Mouse (Mus musculus) right cerebral cortex, postnatal 14 days (tissue): ENCODE measurements around the gene Gm4881.
"Not testable (repeated sequence)": the region's sequence is repeated elsewhere in the genome, so short reads cannot be mapped to it uniquely, and the experiment has no call there.

Experiments
- DNase-seq: peaks from one replicate; pipeline ENCODE4 v3.0.0; 2022

The Gm4881 gene

DNA sequence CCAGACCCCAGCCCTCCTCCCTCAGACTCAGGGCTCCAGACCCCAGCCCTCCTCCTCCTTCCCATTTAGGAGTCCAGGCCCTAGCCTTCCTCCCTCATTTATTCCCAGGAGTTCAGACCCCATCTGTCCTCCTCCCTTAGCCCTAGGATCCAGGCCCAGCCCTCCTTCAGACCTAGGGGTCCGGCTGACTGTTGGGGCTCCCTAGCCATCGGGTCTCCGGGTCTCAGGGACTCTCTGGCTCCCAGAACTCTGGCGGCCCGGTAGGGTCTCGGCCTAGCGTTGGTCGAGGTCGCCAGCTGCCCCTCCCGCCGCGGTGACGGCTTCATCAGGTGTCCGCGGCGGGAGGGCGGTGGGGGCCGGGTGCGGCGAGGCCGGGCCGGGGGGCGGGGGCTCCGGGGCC lies 9.7 kb upstream of the Gm4881 start:
- no peak for DNase-seq

DNA sequence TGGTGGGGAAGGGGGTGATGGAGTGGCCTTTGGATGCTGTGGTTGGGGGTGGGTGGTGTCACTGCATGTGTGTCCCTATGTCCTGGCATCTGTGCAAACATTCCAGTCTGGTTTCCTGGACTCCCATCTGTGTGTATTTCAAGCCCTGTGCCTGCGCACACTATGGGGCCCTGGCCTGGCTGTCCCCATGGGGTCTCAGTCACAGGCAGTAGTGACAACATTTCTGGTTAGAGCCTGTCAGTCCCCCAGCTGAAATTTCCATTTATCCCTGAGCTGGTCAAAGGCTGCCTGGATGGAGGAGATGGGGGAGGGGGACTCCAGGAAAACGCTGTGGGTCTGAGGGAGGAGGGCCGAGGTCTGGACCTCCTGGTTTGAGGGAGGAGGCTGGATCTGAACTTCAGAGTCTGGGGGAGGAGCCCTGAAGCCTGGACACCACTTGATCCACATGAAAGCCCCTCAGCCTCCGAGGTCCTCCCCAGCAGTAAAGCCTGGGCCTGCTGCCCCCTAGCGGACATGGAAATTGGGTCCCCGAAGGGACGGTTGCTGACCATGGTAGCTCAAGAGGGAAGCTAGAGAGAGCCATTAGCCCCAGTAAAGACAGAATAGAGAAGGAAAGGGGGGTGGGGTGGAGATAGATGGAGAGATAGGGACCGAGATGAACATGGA lies 5.8 kb upstream of the Gm4881 start:
- peak; percentile 76 for DNase-seq

DNA sequence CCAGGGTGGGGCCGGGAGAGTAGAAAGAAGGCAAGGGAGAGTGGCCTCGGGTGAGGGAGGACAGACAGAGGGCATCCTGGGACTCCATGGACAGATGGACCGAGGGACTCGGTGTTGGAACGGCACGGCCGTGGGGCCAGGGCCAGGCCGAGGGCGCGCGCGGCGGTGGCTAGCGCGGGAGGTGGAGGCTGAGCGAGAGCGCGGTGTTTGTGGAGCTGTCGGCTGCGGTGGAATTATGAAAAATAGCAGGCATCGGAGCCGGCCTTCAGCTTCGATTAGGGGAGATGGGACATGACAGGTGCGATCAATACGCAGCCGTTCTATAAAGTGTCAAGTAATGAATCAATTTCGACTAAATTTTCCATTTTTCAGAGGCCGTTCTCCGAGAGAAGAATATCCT lies 4.5 kb upstream of the Gm4881 start:
- no peak for DNase-seq

DNA sequence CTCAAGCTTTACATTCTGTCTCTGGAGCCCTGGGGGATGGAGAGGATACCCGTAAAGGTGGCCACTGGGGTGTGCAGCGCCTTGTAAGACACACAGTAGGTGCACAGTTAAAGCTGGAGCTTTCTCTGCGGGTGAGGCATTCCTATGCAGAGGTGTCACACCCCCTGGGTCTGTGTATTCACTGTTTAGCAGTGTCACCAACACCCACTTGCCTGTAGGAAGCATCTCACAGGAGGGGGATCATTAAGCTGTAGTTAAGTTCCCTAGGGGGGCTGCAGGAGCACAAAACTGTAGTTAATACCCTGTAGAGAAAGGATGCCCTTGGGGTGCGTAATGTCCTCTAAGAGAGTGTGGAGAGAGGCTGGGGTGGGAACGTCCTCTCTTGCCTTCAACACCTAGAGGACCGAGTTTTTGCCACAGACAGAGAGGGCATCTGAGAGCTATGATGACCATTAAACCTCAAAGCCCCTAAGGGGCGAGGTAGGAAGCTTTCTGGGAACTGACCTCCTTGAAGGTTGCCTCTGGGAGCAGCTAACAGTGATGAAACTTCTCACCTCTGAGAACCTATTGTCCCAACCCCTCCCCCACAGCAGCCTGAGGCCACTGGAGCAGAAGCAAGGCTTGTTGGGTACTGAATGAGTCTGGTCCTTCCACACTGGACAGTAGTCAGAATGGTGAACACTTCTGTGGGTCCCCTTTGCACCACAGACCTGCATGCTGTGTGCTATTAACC lies 3.2 kb upstream of the Gm4881 start:
- DNase-seq: no peak

DNA sequence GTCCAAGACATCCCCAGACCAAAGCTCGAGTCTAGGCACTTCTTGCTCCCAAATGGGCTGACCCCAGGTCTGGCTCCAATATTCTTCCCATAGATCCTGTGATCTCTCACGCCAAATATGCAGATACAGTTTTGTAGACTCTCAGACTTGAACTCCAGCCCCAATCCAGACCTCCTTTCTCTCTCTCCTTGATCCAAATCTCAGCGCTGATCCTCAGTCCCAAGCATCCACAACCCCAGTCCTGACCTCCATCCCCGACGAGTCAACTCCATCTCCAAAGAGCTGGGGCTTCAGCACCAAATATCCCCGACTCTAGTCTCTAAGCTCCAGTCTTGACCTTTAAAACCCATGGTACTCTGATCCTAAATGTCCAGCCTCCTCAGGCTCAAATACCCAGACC lies 653 bp downstream of the Gm4881 start:
- no peak for DNase-seq

DNA sequence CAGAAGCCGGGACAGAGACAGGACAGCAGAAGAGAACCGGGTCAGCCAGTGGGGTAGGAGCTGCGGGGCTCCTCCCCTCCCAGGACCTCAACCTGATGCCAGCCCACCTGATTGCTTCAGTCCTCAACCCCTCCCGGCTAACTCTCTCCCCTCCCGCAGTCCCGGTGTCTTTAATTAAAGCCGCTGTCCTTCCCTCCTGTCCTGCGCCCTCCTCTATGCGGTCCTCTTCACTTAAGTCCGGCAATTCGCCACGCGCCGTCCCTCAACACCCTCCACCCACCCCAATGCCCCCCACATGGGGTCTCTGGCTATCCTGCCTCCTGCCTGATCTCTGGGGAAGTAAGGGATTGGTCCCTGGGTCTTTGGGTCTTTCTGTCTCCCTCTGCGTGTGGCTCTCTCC lies 12.6 kb downstream of the Gm4881 start:
- no peak for DNase-seq

DNA sequence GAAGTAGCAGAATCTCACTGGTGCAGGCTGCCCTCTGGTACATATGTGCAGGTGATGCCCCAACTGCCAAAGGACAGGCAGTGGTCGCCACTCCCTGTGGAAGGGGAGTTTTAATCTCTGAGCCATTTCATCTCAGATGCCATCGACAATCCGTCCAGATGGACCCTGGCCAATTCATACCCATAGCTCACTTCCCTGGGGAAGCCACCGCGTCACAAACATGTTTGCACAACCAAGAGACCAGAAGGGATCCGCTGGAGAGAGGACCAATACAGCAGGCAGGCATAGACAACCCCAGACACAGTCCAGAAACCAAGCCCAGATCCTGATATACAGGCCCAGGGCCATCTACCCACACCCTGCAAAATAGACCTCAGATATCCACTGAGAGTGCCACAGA lies 13.8 kb downstream of the Gm4881 start:
- no peak for DNase-seq

DNA sequence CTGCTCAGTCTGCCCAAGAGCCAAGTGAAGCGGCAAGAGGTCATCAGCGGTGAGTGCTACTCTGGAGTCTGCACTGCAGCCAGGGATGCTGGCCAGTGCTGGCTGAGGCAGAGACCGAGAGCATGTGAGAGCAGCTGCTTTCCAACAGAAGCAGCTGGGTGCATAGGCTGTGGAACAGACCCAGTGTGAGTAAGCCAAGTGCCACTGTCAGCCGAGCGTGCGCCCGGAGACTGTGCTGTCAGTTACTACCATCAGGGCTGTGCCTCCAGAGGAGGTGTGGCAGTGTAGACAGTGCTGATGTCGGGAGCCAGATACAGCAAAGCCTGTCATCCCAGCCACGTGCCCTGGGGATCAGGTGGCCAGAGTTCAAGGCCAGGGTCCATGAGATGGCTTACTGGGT lies 24.6 kb downstream of the Gm4881 start:
- no peak for DNase-seq

DNA sequence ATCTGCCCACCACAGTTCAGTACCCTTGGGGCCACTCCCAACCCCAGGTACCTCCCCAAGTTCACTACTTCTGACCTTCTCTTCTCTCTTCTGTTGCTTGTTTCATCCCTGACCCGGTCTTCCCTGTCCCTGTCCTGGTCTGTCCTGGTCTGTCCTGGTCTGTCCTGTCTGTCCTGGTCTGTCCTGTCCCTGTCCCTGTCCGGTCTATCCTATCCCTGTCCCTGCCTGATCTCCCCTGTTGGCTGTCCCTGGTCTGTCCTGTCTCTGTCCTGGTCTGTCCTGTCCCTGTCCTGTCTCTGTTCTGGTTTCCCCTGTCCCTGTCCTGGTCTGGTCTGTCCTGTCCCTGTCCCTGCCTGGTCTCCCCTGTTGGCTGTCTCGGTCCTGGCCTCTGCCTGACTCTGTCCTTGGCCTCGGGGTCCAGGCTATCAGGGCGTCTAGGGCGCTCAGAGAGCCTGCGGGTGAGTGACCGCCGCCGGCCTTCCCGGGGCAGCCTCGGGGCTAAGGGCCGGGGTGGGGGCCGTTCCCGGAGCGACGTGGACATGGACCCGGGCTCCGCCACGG lies 25.5 kb downstream of the Gm4881 start:
- no peak for DNase-seq

DNA sequence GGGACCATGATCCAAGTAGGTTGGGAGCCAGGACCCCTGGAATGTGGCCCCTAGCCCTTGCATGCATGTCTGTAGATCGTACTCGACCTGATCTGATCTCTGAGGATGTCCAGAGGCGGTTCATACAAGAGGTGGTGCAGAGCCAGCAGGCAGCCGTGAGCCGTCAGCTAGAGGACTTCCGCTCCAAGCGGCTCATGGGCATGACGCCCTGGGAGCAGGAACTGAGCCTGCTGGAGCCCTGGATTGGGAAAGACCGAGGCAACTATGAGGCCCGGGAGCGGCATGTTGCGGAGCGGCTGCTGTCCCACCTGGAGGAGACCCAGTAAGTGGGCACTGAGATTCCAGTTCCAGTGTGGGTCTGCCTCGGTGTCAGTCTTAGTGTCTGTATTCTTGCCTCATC lies 31.8 kb downstream of the Gm4881 start:
- no peak for DNase-seq

DNA sequence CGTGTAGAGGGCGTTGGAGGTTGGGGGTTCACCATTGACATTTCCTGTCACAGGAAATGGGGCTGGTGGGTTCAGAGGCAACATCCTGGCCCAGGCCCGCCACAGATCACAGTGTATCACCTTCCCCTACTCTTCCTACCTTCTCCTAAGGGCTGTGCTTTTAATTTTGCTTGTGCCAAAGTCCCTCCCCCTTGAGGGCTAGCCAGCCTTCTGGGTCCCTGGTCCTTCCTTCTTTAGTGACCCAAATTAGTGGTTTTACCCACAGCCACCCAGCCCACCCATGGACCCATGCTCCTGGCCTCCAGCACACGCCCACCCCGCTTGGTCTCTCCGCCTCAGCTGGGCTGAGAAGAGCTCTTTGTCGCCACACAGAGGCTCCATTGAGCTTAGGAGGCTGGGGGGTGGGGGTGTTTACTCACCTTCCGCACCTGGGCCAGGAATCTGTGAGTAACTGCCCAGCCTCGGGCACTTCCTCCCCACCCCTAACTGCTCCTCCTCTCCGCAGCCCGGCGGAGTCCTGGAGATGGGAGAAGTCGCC lies 37.0 kb downstream of the Gm4881 start:
- no peak for DNase-seq

DNA sequence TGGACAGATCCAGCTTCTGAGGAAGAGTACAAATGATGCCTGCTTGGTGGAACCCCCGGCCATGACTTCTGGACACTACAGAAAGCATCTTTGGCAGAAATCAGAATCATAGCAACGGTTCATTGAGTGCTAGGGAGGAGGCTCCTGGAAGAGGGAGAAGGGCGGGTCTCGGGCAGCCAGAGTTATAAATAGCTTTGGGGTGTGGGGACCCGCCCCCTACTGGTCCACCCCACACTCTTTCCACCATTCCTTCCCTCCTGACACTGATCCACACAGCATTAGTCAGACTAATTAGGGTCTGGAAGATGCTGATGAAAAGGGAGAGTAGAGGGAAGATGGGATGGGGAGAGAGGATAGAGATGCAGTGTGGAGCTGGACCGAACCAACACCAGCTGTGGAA lies 37.7 kb downstream of the Gm4881 start:
- no peak for DNase-seq

DNA sequence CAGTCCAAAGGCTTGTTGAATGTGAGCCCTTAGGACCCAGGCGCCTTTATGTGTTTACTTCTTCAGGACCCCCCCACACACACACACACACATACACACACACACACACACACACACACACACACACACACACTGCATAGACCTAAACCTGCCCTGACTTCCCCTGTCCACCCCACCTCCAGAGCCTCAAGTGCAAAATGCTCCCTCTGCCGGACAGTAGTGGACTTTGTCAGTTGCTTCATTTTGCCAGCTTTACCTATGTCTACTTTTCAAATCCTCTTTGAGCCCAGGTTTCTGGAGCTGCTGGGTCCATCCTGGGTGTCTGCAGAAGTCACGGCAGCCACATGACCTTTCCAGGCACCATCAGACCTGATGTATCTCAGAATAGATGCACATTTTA lies 39.4 kb downstream of the Gm4881 start:
- peak; percentile 55 for DNase-seq

DNA sequence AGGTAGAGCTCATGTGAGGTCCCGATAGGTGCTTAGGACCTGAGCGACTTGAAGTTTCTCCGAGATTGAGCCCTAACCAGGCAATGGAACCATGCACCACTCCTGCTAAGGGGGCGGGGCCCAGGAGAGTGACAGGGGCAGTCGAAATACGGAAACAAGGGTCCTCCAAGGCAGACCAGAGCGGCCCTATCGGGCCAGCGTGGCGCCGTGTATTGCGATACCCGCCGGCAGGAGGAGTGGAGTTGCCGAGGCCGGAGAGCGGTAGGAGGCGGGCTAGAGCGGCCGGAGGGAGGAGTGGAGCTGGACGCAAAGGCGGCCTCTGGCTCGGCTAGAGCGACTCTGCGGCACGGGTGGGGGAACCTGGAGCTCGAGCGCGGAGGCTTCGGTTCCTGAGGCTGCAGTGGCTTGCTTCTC lies 40.2 kb downstream of the Gm4881 start:
- peak; percentile 96 for DNase-seq

DNA sequence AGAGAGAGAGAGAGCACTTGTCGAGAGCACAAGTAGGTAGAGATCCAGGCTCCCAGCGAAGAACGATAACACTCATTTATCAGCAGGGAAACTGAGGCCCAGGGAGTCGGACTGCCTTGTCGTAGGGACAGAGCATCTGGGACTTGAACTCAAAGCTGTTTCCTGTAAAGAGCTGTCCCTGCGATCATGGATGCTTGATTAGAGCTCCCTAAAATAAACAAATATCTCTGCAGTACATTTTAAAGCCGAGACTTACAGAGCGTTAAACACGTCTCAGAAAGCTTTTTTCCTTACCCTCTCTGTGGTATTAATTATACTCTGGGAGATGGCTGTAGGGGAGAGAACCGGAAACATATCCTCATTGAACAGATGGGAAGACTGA lies 40.9 kb downstream of the Gm4881 start:
- no peak for DNase-seq

DNA sequence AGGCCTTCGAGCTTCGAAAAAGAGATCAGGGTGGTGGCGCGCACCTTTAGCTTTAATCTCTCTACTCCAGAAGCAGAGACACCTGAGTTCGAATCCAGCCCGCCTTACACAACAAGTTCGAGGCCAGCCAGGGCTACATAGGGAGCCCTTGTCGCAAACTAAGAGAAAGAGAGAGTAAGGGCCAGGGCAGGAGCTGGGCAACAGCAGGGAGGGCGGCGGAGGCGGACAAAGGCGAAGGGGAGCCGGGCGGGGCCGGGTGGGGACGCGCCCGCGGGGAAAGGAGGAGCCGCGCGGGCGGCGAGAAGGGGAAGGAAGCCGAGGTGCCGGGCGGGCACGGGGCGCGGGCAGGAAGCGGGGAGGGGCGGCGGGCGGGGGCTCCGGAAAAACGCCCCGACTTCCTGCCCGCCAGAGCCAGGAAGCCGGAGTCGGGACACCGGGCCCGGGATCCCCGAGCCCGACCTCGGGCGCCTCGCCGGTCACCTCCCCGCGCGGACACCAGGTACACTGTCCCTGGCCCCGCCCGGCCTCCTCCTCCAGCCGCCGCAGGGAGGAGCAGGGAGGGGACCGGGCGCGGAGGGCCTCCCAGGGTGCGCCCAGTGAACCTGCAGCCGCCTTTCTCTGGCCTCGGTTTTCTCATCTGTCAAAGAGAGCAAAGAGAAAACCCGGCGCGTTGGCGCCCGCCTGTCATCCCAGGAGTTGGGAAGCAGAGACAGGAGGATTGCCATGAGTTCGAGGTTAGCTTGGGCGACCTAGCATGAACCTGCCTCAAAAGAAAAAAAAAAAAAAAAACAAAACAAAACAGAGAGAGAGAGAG lies 41.5 kb downstream of the Gm4881 start, which contains the start of gene Arhgef1:
TSS of gene Arhgef1 (plus strand) at position 283 of the 814 bp plus-strand sequence.
- DNase-seq: peak; percentile 46

DNA sequence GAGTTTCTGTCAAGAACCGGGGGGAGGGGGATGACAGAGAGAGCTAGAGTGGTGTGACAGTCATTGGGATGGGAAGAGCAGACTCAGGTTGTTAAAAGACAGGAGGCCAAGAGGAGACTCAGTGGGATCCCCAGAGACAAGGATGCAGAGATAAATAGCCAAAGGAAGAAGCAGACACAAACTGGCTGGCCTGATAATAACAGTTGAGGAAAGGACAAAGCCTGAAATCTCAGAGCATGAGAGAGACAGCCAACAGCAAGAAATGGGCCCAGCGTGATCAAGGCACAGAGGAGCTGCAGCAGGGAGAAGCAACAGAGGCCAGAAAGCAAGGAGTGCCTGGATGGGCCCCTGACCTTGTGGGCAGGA lies 42.0 kb downstream of the Gm4881 start:
- no peak for DNase-seq

DNA sequence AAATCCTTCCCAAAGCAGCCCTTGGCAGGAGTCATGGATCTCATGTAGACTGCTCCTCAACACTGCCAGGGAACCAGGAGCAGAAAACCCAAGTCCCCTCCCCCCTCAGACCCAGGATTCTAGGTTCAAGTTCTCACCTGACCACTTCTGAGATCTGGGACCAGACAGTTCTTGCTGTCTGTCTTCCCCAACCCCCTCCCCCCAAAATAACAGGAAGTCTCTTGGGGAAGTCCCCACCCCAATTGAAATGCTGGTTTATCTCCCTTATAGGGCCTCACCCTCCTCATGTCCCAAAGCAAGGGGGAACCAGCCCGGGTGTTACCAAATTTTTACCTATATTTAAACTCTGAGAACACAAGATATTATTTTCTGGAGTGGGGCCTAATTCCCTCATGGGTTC lies 42.5 kb downstream of the Gm4881 start:
- no peak for DNase-seq

DNA sequence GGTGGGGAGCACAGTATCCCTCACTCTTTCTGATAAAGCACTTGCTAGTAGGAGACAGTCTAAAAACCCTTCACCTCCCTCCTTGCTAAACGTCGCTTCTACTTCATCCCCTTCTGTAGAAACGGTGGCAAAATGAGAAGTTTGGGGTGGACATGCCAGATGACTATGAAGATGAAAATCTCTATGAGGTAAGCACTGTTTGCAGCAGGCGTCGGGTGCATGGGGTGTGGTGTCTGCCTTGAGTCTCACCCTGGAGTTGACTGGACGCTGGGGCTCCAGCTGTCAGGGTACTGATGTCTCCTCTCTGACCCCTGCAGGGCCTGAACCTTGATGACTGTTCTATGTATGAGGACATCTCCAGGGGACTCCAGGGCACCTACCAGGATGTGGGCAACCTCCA lies 43.2 kb downstream of the Gm4881 start:
- DNase-seq: no peak

DNA sequence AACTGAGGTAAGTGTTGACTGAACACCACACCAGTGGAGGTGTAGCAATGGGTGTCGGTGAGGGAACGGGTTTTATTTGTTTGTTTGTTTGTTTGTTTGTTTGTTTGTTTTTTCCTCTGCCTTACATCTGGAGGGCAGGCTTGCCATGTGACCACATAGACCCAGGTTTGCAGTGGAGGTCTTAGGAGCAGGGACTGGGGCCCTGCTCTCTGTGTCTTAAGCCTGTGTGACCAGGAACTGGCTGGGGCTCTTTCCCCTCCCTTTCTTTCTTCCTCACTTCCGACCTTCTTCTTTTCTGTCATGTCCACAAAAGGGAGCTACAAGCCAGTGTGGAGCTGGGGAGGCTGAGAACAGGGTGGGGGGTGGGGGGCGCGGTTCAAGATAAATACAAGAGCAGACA lies 46.3 kb downstream of the Gm4881 start:
- DNase-seq: no peak

DNA sequence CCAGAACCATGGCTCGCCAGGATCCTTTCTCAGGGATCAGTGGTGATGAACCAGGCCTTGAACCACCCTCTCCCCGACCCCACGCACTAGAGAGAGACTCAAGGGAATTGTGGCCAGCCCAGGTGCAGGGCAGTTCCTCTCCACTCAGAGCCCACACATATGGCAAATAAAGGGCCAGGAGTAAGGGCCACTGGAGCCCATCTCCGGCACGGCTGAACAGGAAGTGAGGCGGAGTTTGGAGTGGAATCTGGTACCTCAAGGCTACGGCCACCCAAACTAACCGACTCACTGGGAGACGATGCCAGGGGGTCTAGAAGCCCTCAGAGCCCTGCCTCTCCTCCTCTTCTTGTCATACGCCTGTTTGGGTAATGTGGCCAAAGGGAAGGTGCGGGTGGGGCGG lies 47.1 kb downstream of the Gm4881 start, which contains the start of gene Cd79a:
TSS of gene Cd79a (plus strand) at position 158 of the 400 bp plus-strand sequence.
- no peak for DNase-seq

DNA sequence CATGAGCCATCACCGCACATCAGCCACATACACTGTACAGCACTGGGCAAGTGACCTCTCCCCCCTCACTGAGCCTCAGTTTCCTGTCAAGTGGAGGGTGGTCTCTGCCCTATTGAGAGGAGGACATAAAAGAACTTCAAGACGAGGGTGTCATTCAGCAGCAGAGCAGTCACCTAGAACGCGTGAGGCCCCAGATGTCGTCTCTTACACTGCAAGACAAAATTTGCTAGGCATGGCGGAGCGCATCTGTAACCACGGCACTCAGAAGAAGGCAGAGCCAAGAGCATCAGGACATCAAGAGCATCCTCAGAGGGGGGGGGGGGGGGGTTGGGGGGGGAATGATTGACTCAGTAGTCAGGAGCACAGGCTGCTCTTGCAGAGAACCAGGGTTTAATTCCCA lies 48.0 kb downstream of the Gm4881 start:
- no peak for DNase-seq

DNA sequence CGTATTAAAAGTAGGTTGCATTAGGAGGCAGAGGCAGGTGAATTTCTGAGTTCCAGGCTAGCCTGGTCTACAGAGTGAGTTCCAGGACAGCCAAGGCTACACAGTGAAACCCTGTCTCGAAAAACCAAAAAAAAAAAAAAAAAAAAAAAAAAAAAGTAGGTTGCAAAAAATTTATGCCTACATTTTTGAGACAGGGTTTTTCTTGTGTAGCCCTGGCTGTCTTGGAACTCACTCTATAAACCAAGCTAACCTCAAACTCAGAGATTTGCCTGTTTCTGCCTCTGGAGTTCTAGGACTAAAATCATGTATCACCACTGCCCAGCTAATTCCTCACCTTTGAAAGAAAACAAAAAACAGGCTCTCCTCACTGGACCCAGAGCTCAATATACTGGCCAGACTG lies 48.5 kb downstream of the Gm4881 start:
- DNase-seq: not testable (repeated sequence)
